Mouse (Mus musculus) stomach, embryonic 14.5 days (tissue): ENCODE data around the gene Tyw1. TPM values are rescaled to one million over a fixed set of nuclear protein-coding genes. Genes with fewer than 3 reads are reported as not detected.
"Not testable (repeated sequence)": the region's sequence is repeated elsewhere in the genome, so short reads cannot be mapped to it uniquely, and the experiment has no call there.

ENCODE experiments used
- ATAC-seq: fragments of 200-750 bp; cut with Nextera tagmentation; 2 replicates; pipeline ENCODE4 v1.8.0; 2017; ENCODE audit warnings: low read depth, moderate TSS enrichment; ENCODE audit not compliant: insufficient number of reproducible peaks, insufficient read depth, low FRiP score
- H3K27ac ChIP-seq: fragments of 300-500 bp; sonication (generic); 2 replicates; pipeline ENCODE4 v1.5.1; 2014; ENCODE audit warnings: mild to moderate bottlenecking, low read length, moderate library complexity, mixed read lengths
- H3K27me3 ChIP-seq: fragments of 300-500 bp; sonication (generic); 2 replicates; pipeline ENCODE4 v1.6.1; 2014; ENCODE audit warnings: low read length, control low read depth, mixed read lengths; ENCODE audit not compliant: control insufficient read depth, insufficient read depth
- H3K36me3 ChIP-seq: fragments of 300-500 bp; sonication (generic); 2 replicates; pipeline ENCODE4 v1.6.1; 2014; ENCODE audit warnings: mild to moderate bottlenecking, control low read depth, low read length, moderate library complexity, mixed read lengths; ENCODE audit not compliant: control insufficient read depth, insufficient read depth
- H3K4me1 ChIP-seq: fragments of 300-500 bp; sonication (generic); 2 replicates; pipeline ENCODE4 v1.6.1; 2014; ENCODE audit warnings: low read length, control low read depth, mixed read lengths; ENCODE audit not compliant: control insufficient read depth, insufficient read depth
- H3K4me2 ChIP-seq: fragments of 300-500 bp; sonication (generic); replicated peaks from 2 replicates; pipeline ENCODE4 v1.6.1; 2014; ENCODE audit warnings: low read depth, low read length, control low read depth
- H3K4me3 ChIP-seq: fragments of 300-500 bp; sonication (generic); 2 replicates; pipeline ENCODE4 v1.5.1; 2014; ENCODE audit warnings: low read depth, low read length, control low read depth
- H3K9ac ChIP-seq: fragments of 300-500 bp; sonication (generic); replicated peaks from 2 replicates; pipeline ENCODE4 v1.6.1; 2014; ENCODE audit warnings: low read depth, mild to moderate bottlenecking, control low read depth, low read length, moderate library complexity, mixed read lengths
- H3K9me3 ChIP-seq: fragments of 300-500 bp; sonication (generic); 2 replicates; pipeline ENCODE4 v1.6.1; 2016; ENCODE audit warnings: low read depth, low read length, control low read depth; ENCODE audit not compliant: control insufficient read depth
- WGBS: fragments of 180-500 bp; shearing (Covaris S2); extraction: QIAGEN DNeasy Blood & Tissue Kit; methylation state at CpG from one replicate; pipeline ENCODE4 v1.1.7; 2014; 5-methylcytosine and 5-hydroxymethylcytosine counted together
- polyA plus RNA-seq: library from polyadenylated mRNA; unstranded; fragments of >200 nt; fragmentation: Nextera tagmentation; extraction: Ambion mirVana; gene quantifications from 2 replicates; pipeline ENCODE4 v1.2.1, GENCODE M21; 2014

Tyw1 gene
- polyA plus RNA-seq, 1 experiment from 2014 or later, result 27.5 TPM

GRCm38 (mm10) chr5:130254164-130255016, 1.0 kb upstream of the Tyw1 start:
- Histone ChIP-seq H3K27me3 (no peaks in the 10 kb centered on the region), H3K27ac (peak overlapping the region; percentile 73; the same call in 1 of the 2 replicates), H3K9ac (peak overlapping the region; percentile 60), H3K4me2 (peak overlapping the region; percentile 62), H3K4me3 (peak overlapping the region; percentile 58), H3K4me1 (peaks cover 3% of the 10 kb centered on the region; the same call in 1 of the 2 replicates), H3K9me3 (no peaks in the 10 kb centered on the region), H3K36me3 (peaks cover 31% of the 10 kb centered on the region)
- no peak for ATAC-seq
- 16% methylated on average over 19 of the region's 19 CpGs for WGBS

- H3K9ac ChIP-seq, ATAC-seq: not testable (repeated sequence)
- whole genome bisulfite sequencing, result 24% methylated on average over 20 of the region's 20 CpGs
Observed at GRCm38 (mm10) chr5:130255799-130256525, 543 bp downstream of the Tyw1 start.

GRCm38 (mm10) chr5:130256678-130257271, 1.4 kb downstream of the Tyw1 start:
- Histone ChIP-seq H3K9ac (peak overlapping the region; percentile 55), H3K27ac (peak overlapping the region; percentile 59; the same call in 1 of the 2 replicates), H3K4me2 (peak overlapping the region; percentile 60), H3K4me3 (peak overlapping the region; percentile 64), H3K4me1 (peaks cover 3% of the 10 kb centered on the region; the same call in 1 of the 2 replicates), H3K9me3 (no peaks in the 10 kb centered on the region), H3K36me3 (peaks cover 11% of the 10 kb centered on the region; the same call in 1 of the 2 replicates), H3K27me3 (no peaks in the 10 kb centered on the region)
- peak; percentile 95 for ATAC-seq
- under 1% methylated on average over 25 of the region's 25 CpGs for WGBS

More at GRCm38 (mm10) chr5:130255799-130256525, 543 bp downstream of the Tyw1 start:
- H3K4me3 ChIP-seq, result peak overlapping the region; percentile 64
- not testable (repeated sequence) for H3K4me1 ChIP-seq, H3K9me3 ChIP-seq, H3K27me3 ChIP-seq
- H3K27ac ChIP-seq, result peak overlapping the region; percentile 59; the same call in 1 of the 2 replicates
- peak overlapping the region; percentile 60 for H3K4me2 ChIP-seq
- peaks cover 18% of the 10 kb centered on the region; the same call in 1 of the 2 replicates for H3K36me3 ChIP-seq

- WGBS, result 8% methylated on average over 8 of the region's 8 CpGs
- Histone ChIP-seq H3K4me1 (peaks cover 3% of the 10 kb centered on the region; the same call in 1 of the 2 replicates), H3K4me3 (peak overlapping the region; percentile 64), H3K36me3 (peaks cover 8% of the 10 kb centered on the region; the same call in 1 of the 2 replicates), H3K9ac (peak overlapping the region; percentile 55), H3K27me3 (no peaks in the 10 kb centered on the region), H3K27ac (peak overlapping the region; percentile 17; the same call in 1 of the 2 replicates), H3K4me2 (peak overlapping the region; percentile 60), H3K9me3 (no peaks in the 10 kb centered on the region)
- ATAC-seq, result no peak
Observed at GRCm38 (mm10) chr5:130257303-130257702, 1.9 kb downstream of the Tyw1 start.

GRCm38 (mm10) chr5:130263454-130263853, 8.0 kb downstream of the Tyw1 start:
- no peak overlapping the region for H3K27ac ChIP-seq
- no peaks in the 10 kb centered on the region for H3K27me3 ChIP-seq
- WGBS, result 73% methylated on average over 11 of the region's 11 CpGs
- ATAC-seq, result no peak
- H3K9ac ChIP-seq, result no peak overlapping the region
- H3K4me1 ChIP-seq, result no peaks in the 10 kb centered on the region
- H3K4me2 ChIP-seq, result no peak overlapping the region
- no peaks in the 10 kb centered on the region for H3K9me3 ChIP-seq
- H3K36me3 ChIP-seq, result peaks cover 11% of the 10 kb centered on the region
- no peak overlapping the region for H3K4me3 ChIP-seq

- no peak for ATAC-seq
- Histone ChIP-seq H3K9ac (no peak overlapping the region), H3K36me3 (peaks cover 13% of the 10 kb centered on the region), H3K4me1 (no peaks in the 10 kb centered on the region), H3K27me3 (no peaks in the 10 kb centered on the region), H3K9me3 (no peaks in the 10 kb centered on the region), H3K4me2 (no peak overlapping the region), H3K27ac (no peak overlapping the region), H3K4me3 (no peak overlapping the region)
- WGBS, result 85% methylated on average over 6 of the region's 6 CpGs
Observed at GRCm38 (mm10) chr5:130264433-130265005, 9.1 kb downstream of the Tyw1 start.

- Histone ChIP-seq H3K4me2 (no peak overlapping the region), H3K9me3 (no peaks in the 10 kb centered on the region), H3K27ac (no peak overlapping the region), H3K4me1 (no peaks in the 10 kb centered on the region), H3K27me3 (no peaks in the 10 kb centered on the region), H3K36me3 (peaks cover 13% of the 10 kb centered on the region), H3K9ac (no peak overlapping the region), H3K4me3 (no peak overlapping the region)
- ATAC-seq, result no peak
- WGBS, result 89% methylated on average over 7 of the region's 7 CpGs
Observed at GRCm38 (mm10) chr5:130266651-130267050, 11.2 kb downstream of the Tyw1 start.

GRCm38 (mm10) chr5:130267316-130267715, 11.9 kb downstream of the Tyw1 start:
- no peak overlapping the region for H3K4me2 ChIP-seq
- peaks cover 13% of the 10 kb centered on the region for H3K36me3 ChIP-seq
- no peak overlapping the region for H3K9ac ChIP-seq
- no peak for ATAC-seq
- no peak overlapping the region for H3K27ac ChIP-seq
- no peaks in the 10 kb centered on the region for H3K27me3 ChIP-seq
- WGBS, result 96% methylated on average over 1 of the region's 1 CpGs
- no peaks in the 10 kb centered on the region for H3K4me1 ChIP-seq
- no peaks in the 10 kb centered on the region for H3K9me3 ChIP-seq
- H3K4me3 ChIP-seq, result no peak overlapping the region
